Mouse (Mus musculus) left cerebral cortex, postnatal 4 days (tissue): Measurements from ENCODE around the gene Lin52. TPM values are rescaled to one million over a fixed set of nuclear protein-coding genes. Genes with fewer than 3 reads are reported as not detected.

Experiments used
- DNase-seq: peaks from one replicate; pipeline ENCODE4 v3.0.0-alpha.2; 2022
- intact Hi-C: fragments of 180-260 bp; cut with DNase I; formaldehyde crosslinking; loops from one replicate; pipeline ENCODE4 v1.15.1; 2025
- total RNA-seq, 2 experiments: library from RNA; stranded (reverse); gene quantifications; 2 replicates each; pipeline ENCODE4 v1.2.3; 2021

Gene Lin52
- total RNA-seq, 2 experiments from 2014 or later = 12.7 to 15.0 TPM

- intact Hi-C loops = loop anchor here (2.0 kb wide), 1 partner anchor 121 kb away; no protein-coding TSS in a partner anchor
- peak; percentile 97 for DNase-seq
Measured at GRCm38 (mm10) chr12:84589825-84590761, 138.9 kb downstream of the Lin52 start.

Other genes with a start within 250 kb of the Lin52 start
- gene Elmsan1, start 232.5 kb upstream of the Lin52 start, total RNA-seq = 10 to 100 TPM; 12.9 to 14.9 TPM
- gene Ptgr2, start 166.2 kb upstream of the Lin52 start, total RNA-seq = 10 to 100 TPM; 19.1 to 20.5 TPM
- gene Zfp410, start 134.6 kb upstream of the Lin52 start, total RNA-seq = 10 to 100 TPM; 46.4 to 56.3 TPM
- gene Coq6, start 89.8 kb upstream of the Lin52 start, total RNA-seq = 10 to 100 TPM; 23.9 to 28.0 TPM
- 10 to 100 TPM; 11.8 to 12.3 TPM for gene Fam161b, start 89.6 kb upstream of the Lin52 start, total RNA-seq
- gene Entpd5, start 42.4 kb upstream of the Lin52 start, total RNA-seq = 10 to 100 TPM; 15.8 to 17.0 TPM
- 1 to 10 TPM; 6.1 to 8.7 TPM for gene Bbof1, start 42.4 kb upstream of the Lin52 start, total RNA-seq
- gene Rnf113a2, start 34.2 kb upstream of the Lin52 start, total RNA-seq = 10 to 100 TPM; 11.3 TPM
- 10 to 100 TPM; 25.9 to 26.2 TPM for gene Aldh6a1, start 418 bp upstream of the Lin52 start, total RNA-seq
- not detected for gene Vsx2, start 118.3 kb downstream of the Lin52 start, total RNA-seq
- 10 to 100 TPM; 10.9 to 13.5 TPM for gene Abcd4, start 166.0 kb downstream of the Lin52 start, total RNA-seq
- not detected for gene Vrtn, start 189.6 kb downstream of the Lin52 start, total RNA-seq
- 10 to 100 TPM; 36.9 to 47.9 TPM for gene Syndig1l, start 247.4 kb downstream of the Lin52 start, total RNA-seq